Mouse (Mus musculus) testis, adult 2 months (tissue): ENCODE data around the gene Galns.

Experiments
- CTCF ChIP-seq: fragments of 200-500 bp; IDR thresholded peaks from 2 replicates; pipeline ENCODE4 v1.5.1; 2012; ENCODE audit warnings: low read depth, mild to moderate bottlenecking, inconsistent platforms, low read length, moderate library complexity; ENCODE audit not compliant: control insufficient read depth, insufficient read depth, insufficient replicate concordance
- POLR2A ChIP-seq: fragments of 200-500 bp; IDR thresholded peaks from 2 replicates; pipeline ENCODE4 v1.6.1; 2012; ENCODE audit warnings: low read depth, mild to moderate bottlenecking, inconsistent platforms, low read length, moderate library complexity; ENCODE audit not compliant: control insufficient read depth

DNA sequence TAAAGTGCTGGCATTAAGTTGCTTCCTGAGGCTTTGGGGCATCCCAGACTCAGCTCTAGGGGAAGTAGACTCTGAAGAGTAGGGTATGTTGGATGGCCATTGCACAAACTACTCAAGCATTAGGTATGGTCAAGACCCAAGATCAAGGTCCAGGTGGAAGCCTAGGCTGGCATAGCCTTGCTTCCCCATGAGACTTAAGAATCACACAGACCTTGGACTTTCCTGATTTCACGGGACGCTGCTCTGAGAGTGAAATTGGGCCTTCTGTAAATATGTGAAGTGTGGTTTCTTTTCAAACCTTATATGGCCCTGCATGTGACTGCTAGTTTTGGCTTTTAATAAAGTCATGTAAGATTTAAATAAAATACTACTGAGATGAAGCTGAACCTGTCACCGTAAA lies 38.5 kb downstream of the Galns start:
- no peak for TF ChIP-seq POLR2A
- no peak for TF ChIP-seq CTCF
